Mouse (Mus musculus) CH12.LX (cell line): ENCODE data around the gene St5. TPM values are rescaled to one million over a fixed set of nuclear protein-coding genes. Genes with fewer than 3 reads are reported as not detected.

Source experiments
- DNase-seq: peaks from one replicate; pipeline ENCODE4 v3.0.0-alpha.2; 2013; ENCODE audit errors: extremely low read depth
- H3K27ac ChIP-seq: 2 replicates; pipeline ENCODE4 v1.5.1; 2012; ENCODE audit warnings: low read depth, mild to moderate bottlenecking, control low read depth, moderate library complexity; ENCODE audit not compliant: insufficient read depth
- H3K27me3 ChIP-seq: replicated peaks from 2 replicates; pipeline ENCODE3; 2012; ENCODE audit warnings: inconsistent platforms
- H3K36me3 ChIP-seq, 2 experiments: replicated peaks in 1 of 2; 2 replicates each; pipeline versions ENCODE3 to v1.6.1; 2012; ENCODE audit warnings: inconsistent platforms in 1 of 2, low read length in 1 of 2, mild to moderate bottlenecking in 1 of 2, mixed read lengths in 1 of 2, moderate library complexity in 1 of 2; ENCODE audit not compliant: control insufficient read depth in 1 of 2, insufficient read depth in 1 of 2
- H3K4me1 ChIP-seq, 2 experiments: 2 replicates each; pipeline ENCODE4 v1.6.1; 2012; ENCODE audit warnings: inconsistent platforms in 1 of 2, moderate library complexity in 1 of 2; ENCODE audit not compliant: insufficient read depth in 2 of 2, control insufficient read depth in 1 of 2
- H3K4me2 ChIP-seq: 2 replicates; pipeline ENCODE4 v1.6.1; 2012; ENCODE audit warnings: low read depth, mild to moderate bottlenecking, control low read depth; ENCODE audit not compliant: poor library complexity, insufficient read depth, severe bottlenecking
- H3K4me3 ChIP-seq, 3 experiments: fragments of 150-350 bp in 1 of 3; sonication (generic) in 1 of 3; replicated peaks in 1 of 3; 2 replicates each; pipeline versions ENCODE3 to v1.5.1; 2011 to 2012; ENCODE audit warnings: low read depth in 2 of 3, low read length in 2 of 3, mild to moderate bottlenecking in 2 of 3, moderate library complexity in 2 of 3, control low read depth in 1 of 3, improper control_type of control experiment in 1 of 3, inconsistent platforms in 1 of 3, mixed read lengths in 1 of 3; ENCODE audit not compliant: poor library complexity in 1 of 3
- H3K79me2 ChIP-seq: replicated peaks from 2 replicates; pipeline ENCODE4 v1.6.1; 2012; ENCODE audit warnings: mild to moderate bottlenecking, moderate library complexity; ENCODE audit not compliant: control insufficient read depth, poor library complexity, insufficient read depth, severe bottlenecking; ENCODE audit errors: extremely low read depth
- H3K9ac ChIP-seq: 2 replicates; pipeline ENCODE4 v1.6.1; 2012; ENCODE audit warnings: low read depth, mild to moderate bottlenecking, control low read depth, moderate library complexity; ENCODE audit not compliant: insufficient read depth
- H3K9me3 ChIP-seq: replicated peaks from 2 replicates; pipeline ENCODE3; 2012; ENCODE audit warnings: low read length, inconsistent platforms, mixed read lengths
- CHD1 ChIP-seq: IDR thresholded peaks from 2 replicates; pipeline ENCODE4 v1.6.1; 2012; ENCODE audit warnings: low read depth, low read length, improper control_type of control experiment, inconsistent platforms
- CHD2 ChIP-seq: IDR thresholded peaks from 2 replicates; pipeline ENCODE4 v1.6.1; 2011; ENCODE audit warnings: low read length, improper control_type of control experiment
- CTCF ChIP-seq, 2 experiments: IDR thresholded peaks in 1 of 2; conservative IDR thresholded peaks in 1 of 2; 2 replicates each; pipeline ENCODE4 v1.5.1; 2011 to 2012; ENCODE audit warnings: low read depth in 2 of 2, low read length in 2 of 2, improper control_type of control experiment in 1 of 2, inconsistent platforms in 1 of 2, mild to moderate bottlenecking in 1 of 2, moderate library complexity in 1 of 2
- ELF1 ChIP-seq: IDR thresholded peaks from 2 replicates; pipeline ENCODE4 v1.6.1; 2014; ENCODE audit warnings: low read depth, mild to moderate bottlenecking, inconsistent platforms, low read length, improper control_type of control experiment
- ETS1 ChIP-seq: conservative IDR thresholded peaks from 2 replicates; pipeline ENCODE4 v1.6.1; 2012; ENCODE audit warnings: low read depth, mild to moderate bottlenecking, inconsistent platforms, low read length, improper control_type of control experiment, moderate library complexity
- GABPA ChIP-seq: IDR thresholded peaks from 2 replicates; pipeline ENCODE4 v1.6.1; 2012; ENCODE audit warnings: low read depth, low read length, improper control_type of control experiment, inconsistent platforms; ENCODE audit not compliant: insufficient replicate concordance
- JUN ChIP-seq: IDR thresholded peaks from 2 replicates; pipeline ENCODE4 v1.6.1; 2011; ENCODE audit warnings: low read depth, mild to moderate bottlenecking, low read length, improper control_type of control experiment, moderate library complexity; ENCODE audit not compliant: insufficient read depth
- JUND ChIP-seq: conservative IDR thresholded peaks from 2 replicates; pipeline ENCODE4 v1.6.1; 2011; ENCODE audit warnings: low read depth, low read length, improper control_type of control experiment
- KAT2A ChIP-seq: IDR thresholded peaks from 2 replicates; pipeline ENCODE4 v1.6.1; 2012; ENCODE audit warnings: low read length, improper control_type of control experiment, inconsistent platforms; ENCODE audit not compliant: insufficient replicate concordance
- MAX ChIP-seq: IDR thresholded peaks from 2 replicates; pipeline ENCODE4 v1.6.1; 2011; ENCODE audit warnings: low read length, improper control_type of control experiment
- MAZ ChIP-seq: IDR thresholded peaks from 2 replicates; pipeline ENCODE4 v1.6.1; 2012; ENCODE audit warnings: low read depth, mild to moderate bottlenecking, inconsistent platforms, low read length, improper control_type of control experiment, moderate library complexity
- MXI1 ChIP-seq: IDR thresholded peaks from 2 replicates; pipeline ENCODE4 v1.6.1; 2011; ENCODE audit warnings: mild to moderate bottlenecking, low read depth, low read length, improper control_type of control experiment
- MYC ChIP-seq: IDR thresholded peaks from 2 replicates; pipeline ENCODE4 v1.6.1; 2011; ENCODE audit warnings: low read depth, mild to moderate bottlenecking, improper control_type of control experiment, low read length
- PAX5 ChIP-seq: IDR thresholded peaks from 2 replicates; pipeline ENCODE4 v1.6.1; 2012; ENCODE audit warnings: low read length, inconsistent platforms, mixed read lengths
- POLR2AphosphoS2 ChIP-seq: IDR thresholded peaks from 2 replicates; pipeline ENCODE4 v1.6.1; 2011; ENCODE audit warnings: low read depth, low read length, improper control_type of control experiment
- SMC3 ChIP-seq: IDR thresholded peaks from 2 replicates; pipeline ENCODE4 v1.6.1; 2011; ENCODE audit warnings: low read depth, low read length, improper control_type of control experiment
- TCF12 ChIP-seq: IDR thresholded peaks from 2 replicates; pipeline ENCODE4 v1.6.1; 2014; ENCODE audit warnings: low read depth, mild to moderate bottlenecking, inconsistent platforms, low read length, improper control_type of control experiment
- UBTF ChIP-seq: IDR thresholded peaks from 2 replicates; pipeline ENCODE4 v1.6.1; 2012; ENCODE audit warnings: low read depth, mild to moderate bottlenecking, inconsistent platforms, low read length, improper control_type of control experiment, moderate library complexity
- USF1 ChIP-seq: IDR thresholded peaks from 2 replicates; pipeline ENCODE4 v1.6.1; 2014; ENCODE audit warnings: low read depth, mild to moderate bottlenecking, inconsistent platforms, low read length, improper control_type of control experiment
- USF2 ChIP-seq: conservative IDR thresholded peaks from 2 replicates; pipeline ENCODE4 v1.6.1; 2011; ENCODE audit warnings: low read depth, low read length, improper control_type of control experiment
- ZC3H11A ChIP-seq: IDR thresholded peaks from 2 replicates; pipeline ENCODE4 v1.6.1; 2012; ENCODE audit warnings: low read depth, mild to moderate bottlenecking, inconsistent platforms, low read length, improper control_type of control experiment
- ZKSCAN1 ChIP-seq: IDR thresholded peaks from 2 replicates; pipeline ENCODE4 v1.6.1; 2012; ENCODE audit warnings: low read depth, inconsistent platforms, low read length, improper control_type of control experiment, borderline replicate concordance
- ZMIZ1 ChIP-seq: IDR thresholded peaks from 2 replicates; pipeline ENCODE4 v1.6.1; 2012; ENCODE audit warnings: low read depth, mild to moderate bottlenecking, inconsistent platforms, low read length, improper control_type of control experiment
- ZNF384 ChIP-seq: IDR thresholded peaks from 2 replicates; pipeline ENCODE4 v1.6.1; 2012; ENCODE audit warnings: low read depth, low read length, improper control_type of control experiment, inconsistent platforms
- dilution Hi-C: fragments of 300-500 bp; cut with MboI; formaldehyde crosslinking; loops from 2 replicates; pipeline ENCODE4 v1.14.3; 2020; ENCODE audit warnings: low sequenced_read_pairs; ENCODE audit not compliant: extremely low pct_unique_long_range_greater_than_20kb, extremely low pct_ligation_motif_present
- in situ Hi-C: fragments of 300-500 bp; cut with MboI; formaldehyde crosslinking; loops from 3 replicates; pipeline ENCODE4 v1.14.3; 2019; ENCODE audit warnings: low sequenced_read_pairs, low pct_ligation_motif_present, low pct_unique_long_range_greater_than_20kb, mixed read lengths
- polyA plus RNA-seq: library from polyadenylated mRNA; unstranded; fragments of >175 nt; gene quantifications from 2 replicates; pipeline ENCODE4 v1.2.1, GENCODE M21; 2012; ENCODE audit warnings: low read depth; ENCODE audit not compliant: insufficient read length
- total RNA-seq, 2 experiments: library from RNA; depleted of rRNA; stranded (reverse); fragments of 300-350 nt in 1 of 2; fragments of >200 nt in 1 of 2; gene quantifications; 2 replicates each; pipeline ENCODE4 v1.2.3; 2012 to 2014

The St5 gene
- total and polyA plus RNA-seq, 3 experiments = 1.3 to 3.4 (median 1.6) TPM

GRCm38 (mm10) chr7:109507119-109507518, 196.3 kb downstream of the St5 start:
- H3K9me3 ChIP-seq = no peaks in the 10 kb centered on the region
- H3K4me3 ChIP-seq = no peak overlapping the region
- in situ Hi-C loops = no loop called here
- H3K27ac ChIP-seq = no peak overlapping the region
- peaks cover 4 to 31% of the 10 kb centered on the region in 2 experiments; a peak in 3 of 4 replicates for H3K4me1 ChIP-seq
- peak overlapping the region; percentile 77 for H3K4me2 ChIP-seq
- DNase-seq = no peak
- no peak for TF ChIP-seq POLR2AphosphoS2
- no peak for TF ChIP-seq KAT2A
- TF ChIP-seq MXI1 = no peak
- H3K9ac ChIP-seq = peak overlapping the region; percentile 35; the same call in 1 of the 2 replicates
- dilution Hi-C loops = no loop called here
- no peaks in the 10 kb centered on the region for H3K36me3 ChIP-seq
- H3K79me2 ChIP-seq = no peaks in the 10 kb centered on the region
- no peaks in the 10 kb centered on the region for H3K27me3 ChIP-seq

GRCm38 (mm10) chr7:109497507-109497906, 205.9 kb downstream of the St5 start:
- in situ Hi-C loops = no loop called here

GRCm38 (mm10) chr7:109493319-109494316, 209.8 kb downstream of the St5 start:
- no peak overlapping the region for H3K4me3 ChIP-seq
- in situ Hi-C loops (no loop called here), dilution Hi-C loops (no loop called here)
- no peaks in the 10 kb centered on the region for H3K79me2 ChIP-seq
- H3K4me2 ChIP-seq = no peak overlapping the region
- H3K9me3 ChIP-seq = no peaks in the 10 kb centered on the region
- no peak overlapping the region for H3K9ac ChIP-seq
- H3K4me1 ChIP-seq = peaks cover 0 to 18% of the 10 kb centered on the region in 2 experiments; a peak in 2 of 4 replicates
- DNase-seq = no peak
- H3K36me3 ChIP-seq = no peaks in the 10 kb centered on the region
- H3K27ac ChIP-seq = no peak overlapping the region
- H3K27me3 ChIP-seq = peaks cover 2% of the 10 kb centered on the region
- TF ChIP-seq ZKSCAN1 (no peak), JUND (no peak), GABPA (no peak), CHD1 (no peak), ZC3H11A (no peak), ETS1 (no peak), TCF12 (no peak), KAT2A (no peak), ZMIZ1 (no peak), JUN (no peak), USF2 (no peak), CHD2 (no peak), MAZ (no peak), MAX (no peak), USF1 (no peak)
- TF ChIP-seq, all 38 proteins: peak for 0

More at GRCm38 (mm10) chr7:109497507-109497906, 205.9 kb downstream of the St5 start:
- no peak overlapping the region for H3K9ac ChIP-seq
- no peak for DNase-seq
- peaks cover 0 to 14% of the 10 kb centered on the region in 2 experiments; a peak in 2 of 4 replicates for H3K4me1 ChIP-seq
- dilution Hi-C loops = no loop called here
- H3K36me3 ChIP-seq = no peaks in the 10 kb centered on the region
- H3K79me2 ChIP-seq = no peaks in the 10 kb centered on the region
- H3K9me3 ChIP-seq = no peaks in the 10 kb centered on the region
- TF ChIP-seq ELF1 (no peak), ZMIZ1 (no peak), UBTF (no peak), CTCF (conservative IDR thresholded peaks at IDR 0.05 in 1 of 2, IDR thresholded peaks at IDR 0.05 in 1 of 2; ENCODE audit: low read depth in 2 of 2, low read length in 2 of 2) (no peak), PAX5 (no peak), ZKSCAN1 (no peak), MYC (no peak), ZNF384 (no peak), TCF12 (no peak), SMC3 (no peak)
- H3K4me2 ChIP-seq = no peak overlapping the region
- no peak overlapping the region for H3K27ac ChIP-seq
- peaks cover 2% of the 10 kb centered on the region for H3K27me3 ChIP-seq
- no peak overlapping the region for H3K4me3 ChIP-seq
